Mouse (Mus musculus) hematopoietic stem cell, adult 5-6 weeks (primary cell): ENCODE data around the gene Dock6. TPM values are rescaled to one million over a fixed set of nuclear protein-coding genes. Genes with fewer than 3 reads are reported as not detected.

Source experiments
- ATAC-seq, 2 experiments: fragments of 125-278 bp in 1 of 2; replicated peaks in 1 of 2; 2 replicates each; pipeline ENCODE4 v1.8.0; 2016 to 2017; ENCODE audit warnings: inconsistent platforms in 2 of 2, mild to moderate bottlenecking in 2 of 2, moderate number of reproducible peaks in 2 of 2, low read depth in 1 of 2, moderate TSS enrichment in 1 of 2; ENCODE audit not compliant: low FRiP score in 2 of 2, poor library complexity in 2 of 2, severe bottlenecking in 2 of 2, insufficient read depth in 1 of 2, low TSS enrichment in 1 of 2
- total RNA-seq: library from RNA; stranded (forward); fragments of 172-1452, 232-1000 nt; gene quantifications from 2 replicates; pipeline ENCODE4 v1.2.3, GENCODE M21; 2017

Gene Dock6
- total RNA-seq, 1 experiment from 2014 or later: 6.1 TPM

- no peak for ATAC-seq
Measured at GRCm38 (mm10) chr9:21768511-21769411, 83.7 kb downstream of the Dock6 start.

GRCm38 (mm10) chr9:21767896-21768295 is 84.5 kb downstream of the Dock6 start:
- no peak for ATAC-seq

- no peak for ATAC-seq
Measured at GRCm38 (mm10) chr9:21764084-21764999, 88.1 kb downstream of the Dock6 start.

GRCm38 (mm10) chr9:21762135-21762534 is 90.3 kb downstream of the Dock6 start:
- ATAC-seq: no peak

GRCm38 (mm10) chr9:21760155-21761088 is 92.0 kb downstream of the Dock6 start, which contains the start of gene Spc24:
Spc24 (minus strand) TSS chr9:21760303.
- peak; percentile 96 to 97 for ATAC-seq

GRCm38 (mm10) chr9:21759718-21760117 is 92.7 kb downstream of the Dock6 start:
- no peak for ATAC-seq

GRCm38 (mm10) chr9:21758576-21759529 is 93.6 kb downstream of the Dock6 start:
- ATAC-seq: no peak

- no peak for ATAC-seq
Measured at GRCm38 (mm10) chr9:21754516-21755321, 97.7 kb downstream of the Dock6 start.

- no peak for ATAC-seq
Measured at GRCm38 (mm10) chr9:21754003-21754402, 98.4 kb downstream of the Dock6 start.

- no peak for ATAC-seq
Measured at GRCm38 (mm10) chr9:21752252-21752792, 100.1 kb downstream of the Dock6 start.

- ATAC-seq: no peak
Measured at GRCm38 (mm10) chr9:21751347-21751746, 101.1 kb downstream of the Dock6 start.

- no peak for ATAC-seq
Measured at GRCm38 (mm10) chr9:21750370-21750769, 102.1 kb downstream of the Dock6 start.
